10 mouse cellular contexts compared by ENCODE assay signal in genomic region chr5:92278942-92279537, GRCm38 (mm10). TPM values are rescaled to one million over a fixed set of nuclear protein-coding genes. Genes with fewer than 3 reads are reported as not detected.
A peak's percentile ranks its signal among the peaks of the same experiment; 100 is the strongest.
DNase-seq lines count a peak whose midpoint lies in the region; ATAC-seq lines count a peak whose summit lies in the region.
"Had no signal": no experiment of that assay in that cellular context is flagged by ENCODE, and none has a peak within 500 bp of the region (broad histone marks: within the 10 kb centered on the region; RNA-seq: fewer than 3 reads in every experiment).

No protein-coding gene starts in this region.

- peaks cover 21% of the 10 kb centered on the region for H3K4me1 ChIP-seq in liver, embryonic 11.5 days (replicated peaks; ENCODE audit: control insufficient read depth, insufficient read depth, low read length)
- H3K4me1 ChIP-seq in stomach, embryonic 15.5 days: peaks cover 8% of the 10 kb centered on the region; the same call in 1 of the 2 replicates

- peak; percentile 26 for DNase-seq in CD4-positive, CD25-positive, alpha-beta regulatory T cell, adult 2 months (ENCODE audit: low read depth, low spot score)
- peak; percentile 44 for DNase-seq in liver
- no peak for DNase-seq in liver, embryonic 11.5 days (ENCODE audit: low spot score)
- peak; percentile 34 to 46 for DNase-seq in lung, postnatal 4 days
- DNase-seq in c-Kit-positive CD71-positive TER-119-positive erythroid progenitor cells, embryonic 14.5 days (ENCODE audit: low spot score): no peak
- DNase-seq in right cerebral cortex, adult 2 months (ENCODE audit: low spot score in 2 of 2): no peak

- H3K4me2 ChIP-seq in liver, embryonic 11.5 days: no peak overlapping the region
- H3K4me2 ChIP-seq in stomach, embryonic 15.5 days: 0 out of 2 replicates have a peak overlapping the region, but pooled peaks have one; percentile 90

- H3K4me3 ChIP-seq in liver, embryonic 11.5 days (ENCODE audit: low read depth, low read length): no peak overlapping the region
- no peak overlapping the region for H3K4me3 ChIP-seq in stomach, embryonic 15.5 days (replicated peaks)

- no peak for ATAC-seq in CD4-positive, CD25-positive, alpha-beta regulatory T cell, adult 4 months
- no peak for ATAC-seq in liver, embryonic 11.5 days (replicated peaks; ENCODE audit: low FRiP score)
- no peak for ATAC-seq in stomach, embryonic 15.5 days (ENCODE audit: insufficient read depth, low FRiP score, low read depth)

- H3K9me3 ChIP-seq in liver, embryonic 11.5 days (ENCODE audit: control insufficient read depth, low read length): no peaks in the 10 kb centered on the region
- no peaks in the 10 kb centered on the region for H3K9me3 ChIP-seq in stomach, embryonic 15.5 days
- H3K9me3 ChIP-seq: megakaryocyte, embryonic 14.5 days had no signal

- no peak overlapping the region for H3K9ac ChIP-seq in liver, embryonic 11.5 days (ENCODE audit: low read depth, low read length)
- H3K9ac ChIP-seq in stomach, embryonic 15.5 days: no peak overlapping the region

- peaks cover 10% of the 10 kb centered on the region; the same call in 1 of the 2 replicates for H3K27me3 ChIP-seq in liver, embryonic 11.5 days (replicated peaks; ENCODE audit: control insufficient read depth, insufficient read depth, low read length)
- no peaks in the 10 kb centered on the region for H3K27me3 ChIP-seq in stomach, embryonic 15.5 days (replicated peaks)

- H3K36me3 ChIP-seq in liver, embryonic 11.5 days (ENCODE audit: control insufficient read depth, insufficient read depth, low read length): no peaks in the 10 kb centered on the region
- H3K36me3 ChIP-seq in stomach, embryonic 15.5 days: no peaks in the 10 kb centered on the region

- H3K27ac ChIP-seq in liver, embryonic 11.5 days (ENCODE audit: low read depth, low read length): no peak overlapping the region
- H3K27ac ChIP-seq in stomach, embryonic 15.5 days: 0 out of 2 replicates have a peak overlapping the region, but pooled peaks have one; percentile 51

- WGBS in liver, embryonic 11.5 days: 65% methylated on average over 10 of the region's 10 CpGs
- 72% methylated on average over 10 of the region's 10 CpGs for WGBS in stomach, embryonic 15.5 days

RNA-seq across cellular contexts. Expression of gene Naaa, which starts 1.1 kb away (rescaled TPM):
- 10 to 100 TPM; 11.1 to 11.8 TPM for polyA plus RNA-seq in CD4-positive, CD25-positive, alpha-beta regulatory T cell, adult 4 months (2017; shearing (Covaris generic))
- 4.7 and 6.0 TPM in 2 replicates for polyA plus RNA-seq in liver, embryonic 11.5 days (2014; fragmentation: Nextera tagmentation; extraction: Ambion mirVana)
- 18.4 and 19.9 TPM in 2 replicates for polyA plus RNA-seq in stomach, embryonic 15.5 days (2015; fragmentation: Nextera tagmentation; extraction: Ambion mirVana)

RNA-seq across cellular contexts. Expression of gene Ppef2, which starts 23.0 kb away (rescaled TPM):
- polyA plus RNA-seq in CD4-positive, CD25-positive, alpha-beta regulatory T cell, adult 4 months (2017; shearing (Covaris generic)): under 1 TPM in 1 of 2 experiments, not detected in 1; 0.27 TPM
- polyA plus RNA-seq in liver, embryonic 11.5 days (2014; fragmentation: Nextera tagmentation; extraction: Ambion mirVana): 0.22 and 0.36 TPM in 2 replicates
- polyA plus RNA-seq in stomach, embryonic 15.5 days (2015; fragmentation: Nextera tagmentation; extraction: Ambion mirVana): 0.49 and 0.68 TPM in 2 replicates
- polyA plus RNA-seq: heart, embryonic 14.5 days had no signal

RNA-seq across cellular contexts. Expression of gene Sdad1, which starts 31.2 kb away (rescaled TPM):
- 10 to 100 TPM; 41.8 to 62.4 TPM for polyA plus RNA-seq in CD4-positive, CD25-positive, alpha-beta regulatory T cell, adult 4 months (2017; shearing (Covaris generic))
- polyA plus RNA-seq in liver, embryonic 11.5 days (2014; fragmentation: Nextera tagmentation; extraction: Ambion mirVana): 48.7 and 52.9 TPM in 2 replicates
- polyA plus RNA-seq in stomach, embryonic 15.5 days (2015; fragmentation: Nextera tagmentation; extraction: Ambion mirVana): 39.2 and 41.9 TPM in 2 replicates

RNA-seq across cellular contexts. Expression of gene Cxcl9, which starts 48.8 kb away (rescaled TPM):
- under 1 TPM in 1 of 2 experiments, not detected in 1; 0.26 TPM for polyA plus RNA-seq in CD4-positive, CD25-positive, alpha-beta regulatory T cell, adult 4 months (2017; shearing (Covaris generic))
- not detected in 2 replicates for polyA plus RNA-seq in liver, embryonic 11.5 days (2014; fragmentation: Nextera tagmentation; extraction: Ambion mirVana)
- polyA plus RNA-seq in stomach, embryonic 15.5 days (2015; fragmentation: Nextera tagmentation; extraction: Ambion mirVana): not detected in 2 replicates
- polyA plus RNA-seq: heart, embryonic 14.5 days had no signal

RNA-seq across cellular contexts. Expression of gene Art3, which starts 52.6 kb away (rescaled TPM):
- polyA plus RNA-seq in CD4-positive, CD25-positive, alpha-beta regulatory T cell, adult 4 months (2017; shearing (Covaris generic)): 10 to 100 TPM in 1 of 2 experiments, 1 to 10 TPM in 1; 9.2 to 11.0 TPM
- polyA plus RNA-seq in liver, embryonic 11.5 days (2014; fragmentation: Nextera tagmentation; extraction: Ambion mirVana): 1.1 and 1.8 TPM in 2 replicates
- polyA plus RNA-seq in stomach, embryonic 15.5 days (2015; fragmentation: Nextera tagmentation; extraction: Ambion mirVana): 3.5 and 4.0 TPM in 2 replicates

Comparison
In these comparisons a context has a peak if more than half of its experiments do, and no peak if none do; other contexts are left out.
1. DNase-seq: peak in CD4-positive, CD25-positive, alpha-beta regulatory T cell, adult 2 months (single experiment), liver (single experiment) and lung, postnatal 4 days (2 of 2); none in liver, embryonic 11.5 days (single experiment), c-Kit-positive CD71-positive TER-119-positive erythroid progenitor cells, embryonic 14.5 days (single experiment) and right cerebral cortex, adult 2 months (0 of 2).